Mouse (Mus musculus): ENCODE data around the gene Dnaaf2. TPM values are rescaled to one million over a fixed set of nuclear protein-coding genes. Genes with fewer than 3 reads are reported as not detected.
A peak's percentile ranks its signal among the peaks of the same experiment; 100 is the strongest.

The Dnaaf2 gene
- polyA plus RNA-seq, 1 experiment, result 6.5 TPM

DNA sequence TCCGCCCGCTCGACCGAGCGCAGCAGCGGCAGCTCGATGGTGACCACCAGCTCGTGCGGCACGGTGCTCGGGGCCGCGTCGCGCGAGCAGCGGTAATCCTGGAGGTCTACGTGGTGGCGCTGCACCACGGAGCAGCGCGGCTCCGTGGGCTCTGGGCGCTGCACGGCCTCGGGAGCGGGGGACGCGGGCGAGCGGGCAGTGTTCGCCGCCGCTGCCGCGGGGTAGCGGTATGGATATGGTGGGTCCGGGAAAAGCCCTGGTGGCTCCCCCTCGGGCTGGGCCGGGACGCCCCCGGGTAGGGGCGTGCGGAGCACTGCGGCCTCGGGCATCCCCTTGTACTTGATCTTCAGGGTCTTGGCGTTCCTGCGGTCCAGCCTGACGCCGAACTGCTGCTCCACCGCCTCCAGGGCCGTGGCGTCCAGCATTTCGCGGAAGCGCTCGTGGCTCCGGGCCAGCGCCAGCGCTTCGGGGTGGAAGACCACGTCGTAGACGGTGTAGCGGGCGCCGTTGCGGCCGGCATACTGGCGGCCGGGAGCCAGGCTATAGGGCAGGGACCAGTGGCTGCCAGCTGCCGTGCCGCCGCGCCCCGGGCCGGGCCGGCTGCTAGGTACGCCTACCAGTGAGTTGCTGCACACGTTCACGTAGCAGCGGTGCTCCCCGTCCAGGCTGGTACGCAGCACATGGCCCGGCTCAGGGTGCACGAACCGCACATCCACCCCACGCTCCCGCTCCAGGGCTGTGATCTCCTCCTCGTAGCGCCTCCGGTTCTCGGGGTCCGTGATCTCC lies 658 bp downstream of the Dnaaf2 start:
- Histone ChIP-seq H3K79me3 (ENCODE audit: low read depth) (peaks cover 60% of the 10 kb centered on the region), H3ac (ENCODE audit: control insufficient read depth, insufficient read length, low read depth) (peak overlapping the region; percentile 90), H3K36me3 (ENCODE audit: control insufficient read depth, insufficient read depth) (peaks cover 52% of the 10 kb centered on the region), H3K27me3 (ENCODE audit: control insufficient read depth, insufficient read depth, insufficient read length) (no peaks in the 10 kb centered on the region), H3K4me3 (ENCODE audit: insufficient read depth, poor library complexity, severe bottlenecking) (peak overlapping the region; percentile 89), H3K79me2 (ENCODE audit: control insufficient read depth, insufficient read depth) (peaks cover 85% of the 10 kb centered on the region)
- TF ChIP-seq CTCF (IDR thresholded peaks at IDR 0.05; ENCODE audit: control insufficient read depth, insufficient read depth, insufficient read length) (peak; percentile 5), FOSL1 (IDR thresholded peaks at IDR 0.05; ENCODE audit: insufficient read depth, low read length, poor library complexity, severe bottlenecking) (no peak), MAX (IDR thresholded peaks at IDR 0.05) (peak; percentile 52)

DNA sequence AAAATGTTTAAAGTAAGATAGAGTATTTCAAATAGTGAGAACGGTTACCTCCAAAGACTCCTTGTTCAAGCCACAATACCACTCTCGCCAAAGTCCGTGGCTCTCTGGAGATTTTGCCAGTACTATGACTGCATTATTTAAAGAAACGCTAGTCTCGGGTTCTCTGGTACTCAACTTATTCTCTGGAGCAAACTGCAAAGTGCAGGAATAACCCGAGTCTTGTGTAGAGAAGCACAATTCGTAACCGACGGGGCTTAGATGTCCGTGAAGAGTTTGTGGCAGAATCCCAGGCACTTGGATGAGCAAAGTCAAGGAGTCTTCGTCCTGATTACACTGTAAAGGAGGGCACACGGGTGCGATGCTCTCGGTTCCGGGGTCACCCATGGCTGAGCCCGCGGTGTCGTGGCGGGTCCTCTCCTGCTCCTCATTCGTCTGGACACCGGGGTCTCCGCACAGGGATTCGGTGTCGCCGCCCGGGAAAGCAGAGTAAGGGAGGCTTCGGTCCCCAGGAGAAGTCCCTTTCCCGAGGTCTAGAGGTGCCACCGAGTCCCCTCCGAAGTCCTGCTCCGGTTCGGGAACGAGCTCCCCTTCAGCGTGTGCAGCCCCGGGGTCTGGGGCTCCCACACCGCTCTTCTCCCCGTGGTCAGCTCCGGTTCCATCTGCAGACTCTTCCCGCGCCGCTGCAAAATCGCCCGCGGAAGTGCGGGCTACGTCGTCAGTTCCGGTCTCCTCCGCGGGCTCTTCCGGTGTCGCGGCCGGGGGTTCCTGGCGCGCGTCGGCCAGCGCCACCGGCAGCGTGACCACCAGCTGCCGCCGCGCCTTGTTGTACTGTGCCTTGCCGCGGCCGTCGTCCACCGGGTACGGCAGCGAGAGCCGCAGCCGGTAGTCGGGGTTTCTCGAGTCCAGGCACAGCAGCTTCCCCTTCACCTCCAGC lies 1.5 kb downstream of the Dnaaf2 start, which contains the start of gene Gm49383:
Gm49383 (minus strand) TSS at position 661 of the 934 bp plus-strand sequence.
- H3K79me2 ChIP-seq (ENCODE audit: control insufficient read depth, insufficient read depth), result peaks cover 87% of the 10 kb centered on the region
- peaks cover 63% of the 10 kb centered on the region for H3K79me3 ChIP-seq (ENCODE audit: low read depth)
- H3K27me3 ChIP-seq (ENCODE audit: control insufficient read depth, insufficient read depth, insufficient read length), result no peaks in the 10 kb centered on the region
- peak within 1 kb of the TSS; percentile 89 for H3K4me3 ChIP-seq (ENCODE audit: insufficient read depth, poor library complexity, severe bottlenecking)
- TF ChIP-seq MYOG (IDR thresholded peaks at IDR 0.05; ENCODE audit: control insufficient read depth, extremely low read depth, insufficient read length) (no peak), MAX (IDR thresholded peaks at IDR 0.05) (no peak), CEBPB (IDR thresholded peaks at IDR 0.05; ENCODE audit: low read depth) (no peak), FOSL1 (IDR thresholded peaks at IDR 0.05; ENCODE audit: insufficient read depth, low read length, poor library complexity, severe bottlenecking) (no peak), CTCF (IDR thresholded peaks at IDR 0.05; ENCODE audit: control insufficient read depth, insufficient read depth, insufficient read length) (no peak), USF1 (IDR thresholded peaks at IDR 0.05; ENCODE audit: low read depth) (no peak), MYOD1 (IDR thresholded peaks at IDR 0.05; ENCODE audit: control insufficient read depth, insufficient read length, low read depth) (no peak)
- H3K36me3 ChIP-seq (ENCODE audit: control insufficient read depth, insufficient read depth), result peaks cover 52% of the 10 kb centered on the region
- peak within 1 kb of the TSS; percentile 90 for H3ac ChIP-seq (ENCODE audit: control insufficient read depth, insufficient read length, low read depth)

DNA sequence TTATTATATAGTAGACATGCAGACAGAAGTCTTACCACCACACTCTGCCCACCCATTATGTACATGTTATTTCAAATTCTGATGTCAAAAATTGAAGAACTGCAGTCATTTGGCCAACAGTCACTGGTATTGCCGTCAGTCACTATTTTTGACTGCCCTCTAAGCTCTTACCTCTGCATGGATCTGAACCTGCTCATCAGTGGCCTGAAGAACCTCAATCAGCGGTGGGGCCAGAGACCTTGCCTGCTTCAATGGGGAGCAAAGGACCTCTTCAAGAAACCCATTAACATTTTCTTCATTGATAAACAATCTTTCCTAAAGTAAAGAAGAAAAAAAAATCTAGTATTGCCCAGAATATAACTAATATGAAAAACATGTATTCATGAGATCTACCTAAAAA lies 5.6 kb downstream of the Dnaaf2 start:
- Histone ChIP-seq H3K27me3 (ENCODE audit: control insufficient read depth, insufficient read depth, insufficient read length) (no peaks in the 10 kb centered on the region), H3K79me3 (ENCODE audit: low read depth) (peaks cover 49% of the 10 kb centered on the region), H3K79me2 (ENCODE audit: control insufficient read depth, insufficient read depth) (peaks cover 78% of the 10 kb centered on the region), H3ac (ENCODE audit: control insufficient read depth, insufficient read length, low read depth) (no peak overlapping the region), H3K4me3 (ENCODE audit: insufficient read depth, poor library complexity, severe bottlenecking) (no peak overlapping the region), H3K36me3 (ENCODE audit: control insufficient read depth, insufficient read depth) (peaks cover 56% of the 10 kb centered on the region)
- TF ChIP-seq USF1 (IDR thresholded peaks at IDR 0.05; ENCODE audit: low read depth) (no peak), CTCF (IDR thresholded peaks at IDR 0.05; ENCODE audit: control insufficient read depth, insufficient read depth, insufficient read length) (no peak), MYOG (IDR thresholded peaks at IDR 0.05; ENCODE audit: control insufficient read depth, extremely low read depth, insufficient read length) (no peak), MYOD1 (IDR thresholded peaks at IDR 0.05; ENCODE audit: control insufficient read depth, insufficient read length, low read depth) (no peak), MAX (IDR thresholded peaks at IDR 0.05) (no peak), CEBPB (IDR thresholded peaks at IDR 0.05; ENCODE audit: low read depth) (no peak), FOSL1 (IDR thresholded peaks at IDR 0.05; ENCODE audit: insufficient read depth, low read length, poor library complexity, severe bottlenecking) (no peak)

DNA sequence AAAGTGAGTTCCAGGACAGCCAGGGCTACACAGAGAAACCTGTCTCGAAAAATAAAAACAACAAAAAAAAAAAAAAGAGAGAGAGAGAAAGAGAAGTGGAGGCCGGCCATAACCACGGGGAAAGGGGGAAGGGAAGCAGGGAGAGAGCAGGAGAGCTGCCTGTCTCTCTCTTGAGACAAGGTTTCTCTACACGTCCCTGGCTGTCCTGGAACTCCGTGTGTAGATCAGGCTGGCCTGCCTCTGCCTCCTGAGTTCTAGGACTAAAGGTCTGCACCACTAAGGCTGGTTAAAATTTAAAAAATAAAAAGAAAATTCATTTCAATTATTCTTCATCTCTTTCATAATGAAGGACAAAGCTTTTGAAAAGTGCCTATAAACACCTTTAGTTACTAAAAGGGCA lies 6.8 kb downstream of the Dnaaf2 start:
- H3K79me3 ChIP-seq (ENCODE audit: low read depth), result peaks cover 55% of the 10 kb centered on the region

DNA sequence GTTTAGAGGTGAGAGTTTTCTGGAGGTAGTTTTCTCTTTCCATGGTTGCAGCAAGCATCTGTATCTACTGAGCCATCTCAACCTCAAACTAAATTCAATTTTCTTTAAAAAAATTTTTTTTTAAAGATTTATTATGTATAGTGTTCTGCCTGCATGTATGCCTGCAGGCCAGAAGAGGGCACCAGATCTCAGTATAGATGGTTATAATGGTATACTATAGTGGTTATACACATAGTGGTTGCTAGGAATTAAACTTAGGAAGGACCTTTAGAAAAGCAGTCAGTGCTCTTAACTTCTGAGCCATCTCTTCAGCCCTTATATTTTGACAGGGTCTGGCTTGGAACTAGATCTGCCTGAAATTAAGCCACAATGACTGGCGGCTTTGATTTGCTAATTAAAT lies 7.7 kb downstream of the Dnaaf2 start:
- Histone ChIP-seq H3K27me3 (ENCODE audit: control insufficient read depth, insufficient read depth, insufficient read length) (no peaks in the 10 kb centered on the region), H3K36me3 (ENCODE audit: control insufficient read depth, insufficient read depth) (peaks cover 73% of the 10 kb centered on the region), H3K4me3 (ENCODE audit: insufficient read depth, poor library complexity, severe bottlenecking) (no peak overlapping the region), H3ac (ENCODE audit: control insufficient read depth, insufficient read length, low read depth) (no peak overlapping the region), H3K79me2 (ENCODE audit: control insufficient read depth, insufficient read depth) (peaks cover 78% of the 10 kb centered on the region), H3K79me3 (ENCODE audit: low read depth) (peaks cover 53% of the 10 kb centered on the region)
- TF ChIP-seq CTCF (IDR thresholded peaks at IDR 0.05; ENCODE audit: control insufficient read depth, insufficient read depth, insufficient read length), result no peak
- no peak for TF ChIP-seq USF1 (IDR thresholded peaks at IDR 0.05; ENCODE audit: low read depth)
- TF ChIP-seq MYOD1 (IDR thresholded peaks at IDR 0.05; ENCODE audit: control insufficient read depth, insufficient read length, low read depth), result no peak
- TF ChIP-seq MAX (IDR thresholded peaks at IDR 0.05), result no peak
- TF ChIP-seq MYOG (IDR thresholded peaks at IDR 0.05; ENCODE audit: control insufficient read depth, extremely low read depth, insufficient read length), result no peak
- TF ChIP-seq CEBPB (IDR thresholded peaks at IDR 0.05; ENCODE audit: low read depth), result no peak
- no peak for TF ChIP-seq FOSL1 (IDR thresholded peaks at IDR 0.05; ENCODE audit: insufficient read depth, low read length, poor library complexity, severe bottlenecking)

More for the DNA sequence above, 6.8 kb downstream of the Dnaaf2 start:
- Histone ChIP-seq H3K79me2 (ENCODE audit: control insufficient read depth, insufficient read depth) (peaks cover 78% of the 10 kb centered on the region), H3K36me3 (ENCODE audit: control insufficient read depth, insufficient read depth) (peaks cover 66% of the 10 kb centered on the region), H3K27me3 (ENCODE audit: control insufficient read depth, insufficient read depth, insufficient read length) (no peaks in the 10 kb centered on the region), H3K4me3 (ENCODE audit: insufficient read depth, poor library complexity, severe bottlenecking) (no peak overlapping the region), H3ac (ENCODE audit: control insufficient read depth, insufficient read length, low read depth) (no peak overlapping the region)
- TF ChIP-seq MYOG (IDR thresholded peaks at IDR 0.05; ENCODE audit: control insufficient read depth, extremely low read depth, insufficient read length) (no peak), CEBPB (IDR thresholded peaks at IDR 0.05; ENCODE audit: low read depth) (no peak), CTCF (IDR thresholded peaks at IDR 0.05; ENCODE audit: control insufficient read depth, insufficient read depth, insufficient read length) (no peak), USF1 (IDR thresholded peaks at IDR 0.05; ENCODE audit: low read depth) (no peak), MAX (IDR thresholded peaks at IDR 0.05) (no peak), FOSL1 (IDR thresholded peaks at IDR 0.05; ENCODE audit: insufficient read depth, low read length, poor library complexity, severe bottlenecking) (no peak), MYOD1 (IDR thresholded peaks at IDR 0.05; ENCODE audit: control insufficient read depth, insufficient read length, low read depth) (no peak)
